Mouse (Mus musculus): ENCODE data around the gene Klhl41. TPM values are rescaled to one million over a fixed set of nuclear protein-coding genes. Genes with fewer than 3 reads are reported as not detected.

Klhl41 gene
- polyA plus RNA-seq (2017; shearing (Covaris generic)), result not detected

GRCm38 (mm10) chr2:69669853-69670252 lies at the start of gene Klhl41:
Klhl41 (plus strand) TSS chr2:69670120.

GRCm38 (mm10) chr2:69646726-69647490 lies 23.0 kb upstream of the Klhl41 start, which contains the start of gene Bbs5:
Bbs5 (plus strand) TSS chr2:69647171.

GRCm38 (mm10) chr2:69712981-69713625 lies 43.2 kb downstream of the Klhl41 start, which contains the start of gene Fastkd1:
Fastkd1 (minus strand) TSS chr2:69713516.

DNA sequence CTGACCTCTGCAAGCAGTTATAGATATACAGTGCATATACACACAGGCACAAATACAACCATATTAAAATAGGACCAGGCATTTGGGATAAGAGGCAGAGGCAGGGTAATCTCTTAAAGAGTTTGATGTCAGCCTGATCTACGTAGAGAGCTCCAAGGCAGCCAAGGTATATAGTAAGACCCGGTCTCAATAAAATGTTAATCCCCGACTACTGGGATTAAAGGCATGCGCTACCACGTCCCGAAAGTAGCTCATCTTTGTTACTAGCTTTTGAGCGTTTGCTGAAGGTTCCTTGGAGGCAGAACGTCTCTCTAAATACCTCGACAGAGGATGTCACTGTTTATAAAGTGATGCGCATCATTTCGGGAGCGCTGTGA lies 52.3 kb downstream of the Klhl41 start, which contains the start of gene Ppig:
Ppig (plus strand) TSS at position 273 of the 377 bp plus-strand sequence.

Other genes starting within 250 kb of the Klhl41 start
- gene Lrp2, start 84.1 kb upstream of the Klhl41 start, polyA plus RNA-seq (2017; shearing (Covaris generic)), result not detected
- not detected for gene Bbs5, start 22.9 kb upstream of the Klhl41 start, polyA plus RNA-seq (2017; shearing (Covaris generic))
- gene Fastkd1, start 43.4 kb downstream of the Klhl41 start, polyA plus RNA-seq (2017; shearing (Covaris generic)), result 13.1 TPM
- 183 TPM for gene Ppig, start 52.4 kb downstream of the Klhl41 start, polyA plus RNA-seq (2017; shearing (Covaris generic))
- 3.5 TPM for gene Ccdc173, start 119.5 kb downstream of the Klhl41 start, polyA plus RNA-seq (2017; shearing (Covaris generic))
- gene Phospho2, start 119.5 kb downstream of the Klhl41 start, polyA plus RNA-seq (2017; shearing (Covaris generic)), result 43.5 TPM
- 0.32 TPM for gene Klhl23, start 151.8 kb downstream of the Klhl41 start, polyA plus RNA-seq (2017; shearing (Covaris generic))
- gene Ssb, start 191.4 kb downstream of the Klhl41 start, polyA plus RNA-seq (2017; shearing (Covaris generic)), result 334 TPM
- gene Mettl5, start 215.5 kb downstream of the Klhl41 start, polyA plus RNA-seq (2017; shearing (Covaris generic)), result 35.0 TPM
- gene Ubr3, start 227.1 kb downstream of the Klhl41 start, polyA plus RNA-seq (2017; shearing (Covaris generic)), result 8.9 TPM

Data from activated CD4-positive, CD25-positive, alpha-beta regulatory T cell, adult 9 weeks (primary cell).